Mouse (Mus musculus) testis, adult 2 months (tissue): ENCODE results near the gene Atl2.

Source experiments
- CTCF ChIP-seq: fragments of 200-500 bp; IDR thresholded peaks from 2 replicates; pipeline ENCODE4 v1.5.1; 2012; ENCODE audit warnings: low read depth, mild to moderate bottlenecking, inconsistent platforms, low read length, moderate library complexity; ENCODE audit not compliant: control insufficient read depth, insufficient read depth, insufficient replicate concordance
- POLR2A ChIP-seq: fragments of 200-500 bp; IDR thresholded peaks from 2 replicates; pipeline ENCODE4 v1.6.1; 2012; ENCODE audit warnings: low read depth, mild to moderate bottlenecking, inconsistent platforms, low read length, moderate library complexity; ENCODE audit not compliant: control insufficient read depth

- TF ChIP-seq CTCF, result no peak
- no peak for TF ChIP-seq POLR2A
Observed at GRCm38 (mm10) chr17:79817551-79817950, 78.4 kb downstream of the Atl2 start.
